Mouse (Mus musculus) olfactory bulb, adult 2 months (tissue): Measurements from ENCODE around the gene H2-Eb1. TPM values are rescaled to one million over a fixed set of nuclear protein-coding genes. Genes with fewer than 3 reads are reported as not detected.

Experiments used
- H3K27ac ChIP-seq: fragments of 200-500 bp; 2 replicates; pipeline ENCODE4 v1.5.1; 2012; ENCODE audit warnings: low read depth, low read length; ENCODE audit not compliant: insufficient read depth
- H3K4me1 ChIP-seq: fragments of 200-500 bp; 2 replicates; pipeline ENCODE4 v1.6.1; 2012; ENCODE audit warnings: low read length; ENCODE audit not compliant: control insufficient read depth, insufficient read depth
- H3K4me3 ChIP-seq: fragments of 200-500 bp; 2 replicates; pipeline ENCODE4 v1.5.1; 2012; ENCODE audit warnings: mild to moderate bottlenecking, low read depth, low read length, moderate library complexity; ENCODE audit not compliant: insufficient read depth
- CTCF ChIP-seq: fragments of 200-500 bp; IDR thresholded peaks from 2 replicates; pipeline ENCODE4 v1.5.1; 2012; ENCODE audit warnings: low read depth, mild to moderate bottlenecking, low read length, moderate library complexity; ENCODE audit not compliant: insufficient read depth
- POLR2A ChIP-seq: fragments of 200-500 bp; IDR thresholded peaks from 2 replicates; pipeline ENCODE4 v1.6.1; 2012; ENCODE audit warnings: mild to moderate bottlenecking, low read depth, low read length, moderate library complexity; ENCODE audit not compliant: insufficient read depth
- WGBS: fragments of 180-500 bp; shearing (Covaris S2); methylation state at CpG from one replicate; pipeline ENCODE4 v1.1.7; 2018; 5-methylcytosine and 5-hydroxymethylcytosine counted together
- polyA plus RNA-seq: library from polyadenylated mRNA; stranded (reverse); fragments of >200 nt; gene quantifications from 2 replicates; pipeline ENCODE4 v1.2.4, GENCODE M21; 2012; ENCODE audit warnings: low replicate concordance; ENCODE audit not compliant: missing spikeins, insufficient read depth, insufficient read length

The H2-Eb1 gene
- polyA plus RNA-seq, 1 experiment, result 452 TPM

DNA sequence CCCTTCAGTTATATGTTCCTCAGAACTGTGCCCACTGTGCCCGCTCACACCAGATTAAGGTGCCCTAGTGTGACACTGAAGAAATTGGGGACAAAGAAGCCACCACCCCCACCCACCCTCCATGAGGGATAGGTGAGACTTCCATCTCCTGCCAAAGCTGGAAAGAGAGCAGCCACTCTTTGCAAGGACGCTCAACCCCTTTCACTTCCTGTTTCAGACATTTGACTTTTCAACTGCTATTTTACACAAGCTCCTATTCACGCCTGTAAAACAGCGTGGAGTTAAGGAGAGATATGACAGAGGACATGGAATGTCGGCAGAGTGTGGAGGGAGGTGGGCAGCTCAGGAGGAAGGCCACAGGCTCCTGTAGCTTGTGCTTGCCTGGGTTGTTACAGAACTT is 19.2 kb upstream of the H2-Eb1 start:
- no peaks in the 10 kb centered on the region for H3K4me1 ChIP-seq

DNA sequence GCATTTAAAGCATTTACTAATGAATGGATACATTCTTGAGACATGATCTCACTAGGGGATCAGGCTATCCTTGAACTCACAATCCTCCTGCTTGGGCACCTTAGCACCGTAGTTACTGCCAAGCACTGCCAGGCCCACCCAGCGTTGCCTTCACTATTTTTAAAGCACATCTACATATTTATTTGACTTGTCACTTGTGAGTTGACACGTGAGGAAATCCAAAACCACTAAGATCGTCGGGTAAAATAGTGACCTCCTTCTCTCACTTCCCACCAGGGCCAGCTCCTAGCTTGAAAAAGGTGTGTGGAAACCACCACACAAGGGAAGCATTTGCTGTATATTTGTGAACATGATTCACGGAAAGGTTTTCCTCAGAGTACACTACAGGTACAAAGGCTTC is 18.7 kb upstream of the H2-Eb1 start:
- no peak overlapping the region for H3K27ac ChIP-seq
- no peak for TF ChIP-seq POLR2A
- no peak for TF ChIP-seq CTCF
- 74% methylated on average over 6 of the region's 6 CpGs for WGBS
- H3K4me3 ChIP-seq, result no peak overlapping the region
- no peaks in the 10 kb centered on the region for H3K4me1 ChIP-seq

More for the DNA sequence above, 19.2 kb upstream of the H2-Eb1 start:
- H3K27ac ChIP-seq, result no peak overlapping the region
- TF ChIP-seq CTCF (no peak), POLR2A (no peak)
- WGBS, result 89% methylated on average over 5 of the region's 5 CpGs
- H3K4me3 ChIP-seq, result no peak overlapping the region

DNA sequence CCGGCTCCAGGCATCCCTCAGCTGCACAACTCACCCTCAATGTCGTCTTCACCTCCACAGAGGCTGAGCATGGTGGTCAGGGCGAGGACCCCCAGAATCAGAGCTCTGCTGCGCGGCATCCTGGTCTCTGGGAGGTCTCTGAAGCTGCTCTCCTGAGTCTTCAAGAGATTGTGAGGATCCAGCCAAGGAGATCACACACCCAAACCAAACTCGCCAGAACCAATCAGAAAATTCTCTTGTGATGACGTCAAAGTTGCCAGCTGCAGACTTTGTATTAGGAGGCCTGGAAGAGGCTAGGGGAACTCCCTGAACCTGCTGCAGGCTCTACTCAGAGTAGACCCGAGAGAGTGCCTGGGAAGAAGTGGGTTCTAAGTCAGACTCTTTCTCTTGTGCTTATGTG is 18.0 kb upstream of the H2-Eb1 start, which contains the start of gene H2-Aa:
H2-Aa (minus strand) TSS at position 176 of the 400 bp plus-strand sequence.
- no peaks in the 10 kb centered on the region for H3K4me1 ChIP-seq
- no peak for TF ChIP-seq POLR2A
- no peak for TF ChIP-seq CTCF
- H3K4me3 ChIP-seq, result no peak within 1 kb of the TSS
- 20% methylated on average over 8 of the region's 8 CpGs for WGBS
- H3K27ac ChIP-seq, result no peak within 1 kb of the TSS

DNA sequence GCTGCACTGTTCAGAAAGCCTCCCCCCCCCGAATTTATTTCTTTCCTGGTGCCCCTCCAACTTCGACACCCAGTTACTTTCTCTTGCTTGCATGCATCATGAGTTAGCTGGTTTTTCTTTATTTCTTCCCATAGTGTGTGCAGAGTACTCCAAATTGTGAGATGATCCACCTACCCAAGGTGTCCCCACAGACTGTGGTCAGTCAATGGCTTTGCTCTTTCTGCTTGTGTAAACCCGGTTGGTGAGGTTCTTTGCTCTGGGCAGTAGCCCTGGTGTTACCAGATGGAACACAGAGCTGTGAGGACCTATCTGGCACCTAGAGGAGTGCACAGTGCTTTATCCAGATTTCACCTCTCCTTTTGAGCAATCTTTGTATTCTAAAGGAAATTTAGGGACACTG is 17.5 kb upstream of the H2-Eb1 start:
- H3K4me1 ChIP-seq, result no peaks in the 10 kb centered on the region
- H3K4me3 ChIP-seq, result no peak overlapping the region
- no peak overlapping the region for H3K27ac ChIP-seq
- no peak for TF ChIP-seq POLR2A
- no peak for TF ChIP-seq CTCF
- WGBS, result 62% methylated on average over 3 of the region's 3 CpGs

DNA sequence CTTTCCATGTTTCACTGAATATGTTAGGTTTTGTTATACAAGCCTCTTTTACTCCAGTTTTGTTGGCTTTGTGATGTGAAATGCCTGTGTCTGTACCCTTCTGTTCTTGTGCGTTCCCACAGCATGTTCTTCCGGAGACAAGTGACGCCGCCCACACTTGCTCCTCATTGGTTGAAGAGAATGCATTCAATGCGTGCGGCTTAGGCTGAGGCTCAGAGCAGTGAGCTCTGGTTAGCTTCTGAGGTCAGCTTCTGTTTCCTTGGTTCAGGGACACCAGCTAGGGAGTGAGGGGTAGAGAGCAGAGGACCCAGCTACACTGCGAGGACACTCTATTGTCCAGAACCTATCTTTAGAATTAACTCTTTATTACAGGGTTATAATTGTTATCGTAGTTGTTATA is 14.1 kb upstream of the H2-Eb1 start:
- Histone ChIP-seq H3K4me1 (peaks cover 7% of the 10 kb centered on the region), H3K4me3 (no peak overlapping the region), H3K27ac (no peak overlapping the region)
- TF ChIP-seq POLR2A (no peak), CTCF (no peak)
- 12% methylated on average over 8 of the region's 8 CpGs for WGBS

DNA sequence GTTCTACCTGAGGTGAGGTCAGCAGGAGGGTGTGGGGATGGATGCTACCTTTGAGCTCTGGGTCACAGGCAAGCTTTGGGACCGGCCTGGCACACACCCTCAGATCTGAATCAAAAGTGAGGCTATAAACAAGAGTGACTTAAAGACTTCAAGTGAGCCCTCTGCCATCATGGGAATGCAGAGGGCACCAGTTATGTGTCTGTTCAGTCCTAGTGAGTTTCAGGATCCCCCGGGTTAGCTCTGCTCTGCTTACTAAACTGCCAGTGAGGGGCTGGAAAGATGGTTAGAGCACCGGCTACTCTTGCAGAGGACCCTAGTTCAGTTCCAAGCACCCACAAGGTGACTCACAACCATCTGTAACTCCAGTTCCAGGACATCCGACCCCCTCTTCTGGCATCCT is 13.1 kb upstream of the H2-Eb1 start:
- 97% methylated on average over 4 of the region's 4 CpGs for WGBS
- Histone ChIP-seq H3K27ac (no peak overlapping the region), H3K4me3 (no peak overlapping the region), H3K4me1 (peaks cover 7% of the 10 kb centered on the region)
- no peak for TF ChIP-seq CTCF
- no peak for TF ChIP-seq POLR2A

DNA sequence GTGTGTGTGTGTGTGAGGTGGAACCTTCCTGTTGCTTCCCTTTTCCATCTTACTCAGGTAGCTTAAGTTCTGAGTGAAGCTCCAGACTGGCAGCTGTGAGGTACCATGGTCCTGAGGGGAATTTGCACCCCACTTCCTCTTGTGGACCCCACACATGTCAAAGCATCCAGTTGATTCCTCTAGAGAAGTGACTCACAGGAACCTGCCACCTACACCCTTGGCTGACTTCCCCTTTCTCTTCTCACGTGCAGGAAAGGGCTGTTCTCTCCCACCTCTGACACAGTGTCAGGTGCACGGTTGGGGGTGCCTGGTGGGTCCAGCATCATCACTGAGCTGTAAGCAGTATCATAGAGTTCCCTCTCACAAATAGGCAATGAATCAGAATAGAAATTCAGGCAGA is 12.1 kb upstream of the H2-Eb1 start:
- WGBS, result 43% methylated on average over 2 of the region's 2 CpGs
- Histone ChIP-seq H3K4me1 (peaks cover 7% of the 10 kb centered on the region), H3K27ac (no peak overlapping the region), H3K4me3 (no peak overlapping the region)
- TF ChIP-seq CTCF (no peak), POLR2A (no peak)

DNA sequence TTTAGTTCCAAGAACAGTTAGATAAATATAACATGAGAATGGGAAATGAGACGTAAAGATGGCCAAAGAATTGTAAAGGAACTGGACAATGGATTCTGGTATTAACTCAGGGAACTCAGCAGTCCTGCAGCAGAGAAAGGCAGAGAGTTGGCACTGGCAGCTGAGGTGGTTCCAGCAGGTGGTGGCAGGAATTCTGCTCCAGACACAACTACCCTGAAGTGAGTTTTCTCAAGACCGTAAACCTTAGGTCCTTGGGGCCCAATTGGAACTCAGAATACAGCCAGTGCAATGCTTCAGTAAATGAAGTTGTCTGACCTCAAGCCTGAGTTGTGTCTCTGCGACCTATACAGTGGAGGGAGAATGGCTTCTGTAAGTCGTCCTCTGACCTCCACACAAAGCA is 11.4 kb upstream of the H2-Eb1 start:
- no peak for TF ChIP-seq POLR2A
- TF ChIP-seq CTCF, result no peak

DNA sequence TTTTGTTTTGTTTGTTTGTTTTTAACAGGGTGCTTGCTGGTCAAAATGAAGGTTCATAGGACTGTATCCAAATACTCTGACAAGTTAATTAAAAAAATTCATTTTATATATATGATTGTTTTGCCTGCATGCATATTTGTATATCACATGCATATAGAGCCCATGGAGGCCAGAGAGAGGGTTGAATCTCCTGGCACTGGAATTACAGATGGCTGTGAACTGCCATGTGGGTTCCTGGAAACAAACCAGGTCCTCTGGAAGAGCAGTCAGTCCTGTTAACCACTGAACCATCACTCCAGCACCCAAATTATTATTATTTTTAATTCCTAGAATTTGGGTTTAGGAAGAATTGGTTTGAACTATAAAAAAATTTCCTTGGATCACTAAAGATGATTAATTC is 10.4 kb upstream of the H2-Eb1 start:
- no peak for TF ChIP-seq POLR2A
- no peak for TF ChIP-seq CTCF
- Histone ChIP-seq H3K4me1 (peaks cover 7% of the 10 kb centered on the region), H3K4me3 (no peak overlapping the region), H3K27ac (no peak overlapping the region)

More for the DNA sequence above, 11.4 kb upstream of the H2-Eb1 start:
- Histone ChIP-seq H3K4me1 (peaks cover 7% of the 10 kb centered on the region), H3K4me3 (no peak overlapping the region), H3K27ac (no peak overlapping the region)
- WGBS, result 75% methylated on average over 4 of the region's 4 CpGs

DNA sequence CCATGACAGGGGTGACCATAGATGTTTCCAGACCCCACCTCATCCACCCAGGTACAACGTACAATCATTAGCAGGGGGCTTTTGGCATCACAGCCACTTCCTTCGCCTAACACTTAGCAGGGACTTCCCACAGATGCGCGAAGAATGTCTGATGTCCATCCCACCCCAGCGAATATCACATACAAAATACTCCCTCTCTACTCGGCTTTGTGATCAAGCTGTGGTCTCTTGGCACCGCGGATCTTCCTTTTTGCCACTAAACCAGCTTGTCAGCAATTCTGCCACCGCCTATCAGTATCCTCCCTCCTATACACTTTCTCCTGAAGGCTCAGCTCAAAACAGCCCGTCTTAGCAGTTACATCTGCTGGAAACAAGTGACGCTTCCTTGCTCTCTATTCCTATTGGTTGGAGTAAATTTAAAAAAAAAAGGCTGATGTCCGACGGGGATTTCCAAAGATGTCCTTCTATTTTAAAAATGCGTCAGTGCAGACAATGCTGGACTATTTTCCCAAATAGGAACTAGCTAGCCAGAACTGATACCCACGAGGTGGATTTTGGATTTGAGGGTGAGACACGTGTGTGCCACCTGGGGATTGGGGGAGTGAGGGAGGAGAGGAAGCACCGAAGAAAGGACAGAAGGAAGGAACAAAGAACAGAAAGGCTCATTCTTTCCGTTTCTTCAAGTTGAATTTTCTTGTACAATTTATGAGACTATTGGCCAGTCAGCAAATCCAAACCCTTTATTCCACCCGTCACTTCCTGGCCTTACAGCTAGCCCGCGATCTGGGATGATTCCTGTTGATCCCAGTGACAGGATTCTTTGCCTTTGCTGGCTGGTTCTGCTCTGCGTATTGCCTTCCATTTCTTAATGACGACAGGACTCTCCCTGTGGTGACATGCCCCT is 9.5 kb upstream of the H2-Eb1 start:
- no peak overlapping the region for H3K4me3 ChIP-seq
- no peak overlapping the region for H3K27ac ChIP-seq
- H3K4me1 ChIP-seq, result peaks cover 7% of the 10 kb centered on the region
- 22% methylated on average over 23 of the region's 23 CpGs for WGBS
- TF ChIP-seq POLR2A (no peak), CTCF (no peak)

DNA sequence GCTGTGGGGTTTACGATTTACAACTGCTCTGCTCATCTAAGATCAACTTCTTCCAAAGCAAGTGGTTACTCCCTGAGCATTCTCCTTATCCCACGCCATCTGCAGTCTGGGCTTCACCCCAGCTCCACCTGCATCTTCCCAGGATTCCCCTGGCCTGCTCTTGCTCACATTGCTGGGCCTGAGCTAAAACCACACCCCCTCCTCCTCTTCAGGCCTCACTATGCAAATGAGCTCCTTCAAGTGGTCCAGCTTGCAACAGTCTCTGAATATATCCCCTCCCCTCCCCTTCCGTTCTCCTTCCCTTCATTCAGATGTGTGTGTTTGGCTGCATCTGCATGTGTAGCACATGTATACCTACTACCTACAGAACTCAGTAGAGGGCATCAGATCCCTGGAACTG is 6.3 kb upstream of the H2-Eb1 start:
- Histone ChIP-seq H3K4me1 (peaks cover 7% of the 10 kb centered on the region), H3K27ac (no peak overlapping the region), H3K4me3 (no peak overlapping the region)
- WGBS, result 81% methylated on average over 3 of the region's 3 CpGs
- no peak for TF ChIP-seq POLR2A
- no peak for TF ChIP-seq CTCF
